Comparison of ENCODE assay signal across 11 mouse cellular contexts in the genomic region with DNA sequence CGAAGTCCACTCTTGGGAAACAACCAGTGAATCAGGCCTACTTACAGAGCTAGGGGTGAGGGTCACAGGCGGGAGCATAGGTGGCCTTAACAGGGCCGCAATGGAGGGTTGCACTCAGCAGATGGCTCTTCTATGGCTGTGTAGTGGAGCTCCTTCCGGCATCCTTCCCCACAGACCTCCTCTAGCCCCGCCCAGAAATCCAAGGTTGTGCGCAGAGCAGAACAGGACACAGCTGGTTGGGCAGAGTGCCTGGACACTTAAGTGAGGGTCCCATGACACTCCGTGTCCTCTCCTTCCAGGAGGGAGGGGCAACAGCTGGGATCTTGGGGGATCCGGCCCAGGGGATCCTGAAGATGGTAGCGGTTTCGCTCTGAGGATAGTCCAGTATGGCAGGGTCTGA. TPM values are rescaled to one million over a fixed set of nuclear protein-coding genes. Genes with fewer than 3 reads are reported as not detected.
DNase-seq lines count a peak whose midpoint lies in the region; ATAC-seq and TF ChIP-seq lines count a peak whose summit lies in the region.
"Had no signal": no experiment of that assay in that cellular context is flagged by ENCODE, and none has a peak within 500 bp of the region (broad histone marks: within the 10 kb centered on the region; RNA-seq: fewer than 3 reads in every experiment).

A gene (minus strand): TSS at position 164 of the 400 bp plus-strand sequence.

- no peak within 1 kb of the TSS for H3K27ac ChIP-seq in lung, embryonic 14.5 days (ENCODE audit: low read depth)
- H3K27ac ChIP-seq in forebrain, postnatal 0 days (ENCODE audit: low read depth, low read length), result no peak within 1 kb of the TSS
- H3K27ac ChIP-seq in stomach, embryonic 14.5 days (ENCODE audit: low read length), result no peak within 1 kb of the TSS
- no peak within 1 kb of the TSS for H3K27ac ChIP-seq in liver, postnatal 0 days (ENCODE audit: low read depth)
- H3K27ac ChIP-seq: limb, embryonic 13.5 days had no signal

- 68% methylated on average over 10 of the region's 10 CpGs for WGBS in lung, embryonic 14.5 days
- WGBS in forebrain, postnatal 0 days, result 87% methylated on average over 10 of the region's 10 CpGs
- WGBS in stomach, embryonic 14.5 days, result 77% methylated on average over 10 of the region's 10 CpGs
- WGBS in liver, postnatal 0 days (ENCODE audit: insufficient replicate concordance), result 78% methylated on average over 10 of the region's 10 CpGs

- no peaks in the 10 kb centered on the region for H3K4me1 ChIP-seq in lung, embryonic 14.5 days (ENCODE audit: insufficient read depth)
- no peaks in the 10 kb centered on the region for H3K4me1 ChIP-seq in forebrain, postnatal 0 days (ENCODE audit: insufficient read depth)
- H3K4me1 ChIP-seq in stomach, embryonic 14.5 days (ENCODE audit: control insufficient read depth, insufficient read depth, low read length), result no peaks in the 10 kb centered on the region
- no peaks in the 10 kb centered on the region for H3K4me1 ChIP-seq in liver, postnatal 0 days (ENCODE audit: insufficient read depth)
- H3K4me1 ChIP-seq: limb, embryonic 13.5 days had no signal

- peak; percentile 59 for ATAC-seq in lung, embryonic 14.5 days (ENCODE audit: insufficient read depth)
- ATAC-seq in forebrain, postnatal 0 days, result no peak
- peak; percentile 50; the same call in 1 of the 2 replicates for ATAC-seq in stomach, embryonic 14.5 days (ENCODE audit: insufficient number of reproducible peaks, insufficient read depth, low FRiP score, low read depth)
- no peak for ATAC-seq in erythroid progenitor cell, adult 5-6 weeks (replicated peaks; ENCODE audit: low FRiP score, poor library complexity, severe bottlenecking)
- no peak for ATAC-seq in liver, postnatal 0 days
- ATAC-seq: activated CD4-positive, CD25-positive, alpha-beta regulatory T cell, adult 4 months had no signal

- peak; percentile 53 for DNase-seq in lung, embryonic 14.5 days
- no peak for DNase-seq in lung, postnatal 25 days (ENCODE audit: low spot score)
- no peak for DNase-seq in forebrain, postnatal 0 days
- DNase-seq in layer of hippocampus, postnatal 10 days (ENCODE audit: low spot score in 2 of 2), result no peak
- no peak for DNase-seq in liver, postnatal 0 days
- DNase-seq: heart, adult 11 months; right cerebral cortex, postnatal 4 days had no signal

- TF ChIP-seq CTCF in lung, embryonic 14.5 days (IDR thresholded peaks at IDR 0.05; ENCODE audit: low read depth), result no peak
- TF ChIP-seq CTCF in forebrain, postnatal 0 days (IDR thresholded peaks at IDR 0.05; ENCODE audit: low read depth), result no peak
- TF ChIP-seq CTCF in liver, postnatal 0 days (IDR thresholded peaks at IDR 0.05; ENCODE audit: low read depth), result no peak

- H3K4me3 ChIP-seq in lung, embryonic 14.5 days (ENCODE audit: low read depth, low read length), result no peak within 1 kb of the TSS
- no peak within 1 kb of the TSS for H3K4me3 ChIP-seq in forebrain, postnatal 0 days (ENCODE audit: low read depth, low read length)
- H3K4me3 ChIP-seq in stomach, embryonic 14.5 days (ENCODE audit: low read depth, low read length), result no peak within 1 kb of the TSS
- no peak within 1 kb of the TSS for H3K4me3 ChIP-seq in liver, postnatal 0 days (ENCODE audit: low read depth, low read length)
- H3K4me3 ChIP-seq: limb, embryonic 13.5 days had no signal

- no peaks in the 10 kb centered on the region for H3K27me3 ChIP-seq in lung, embryonic 14.5 days (ENCODE audit: insufficient read depth, low read length)
- H3K27me3 ChIP-seq in forebrain, postnatal 0 days (ENCODE audit: insufficient read depth, low read length), result no peaks in the 10 kb centered on the region
- H3K27me3 ChIP-seq in stomach, embryonic 14.5 days (ENCODE audit: control insufficient read depth, insufficient read depth, low read length), result no peaks in the 10 kb centered on the region
- H3K27me3 ChIP-seq in liver, postnatal 0 days (ENCODE audit: insufficient read depth, low read length), result no peaks in the 10 kb centered on the region
- H3K27me3 ChIP-seq: limb, embryonic 13.5 days had no signal

- no peaks in the 10 kb centered on the region for H3K9me3 ChIP-seq in lung, embryonic 14.5 days (ENCODE audit: low read depth, low read length)
- H3K9me3 ChIP-seq in forebrain, postnatal 0 days (ENCODE audit: low read length), result no peaks in the 10 kb centered on the region
- H3K9me3 ChIP-seq in stomach, embryonic 14.5 days (ENCODE audit: control insufficient read depth, low read depth, low read length), result no peaks in the 10 kb centered on the region
- no peaks in the 10 kb centered on the region for H3K9me3 ChIP-seq in liver, postnatal 0 days (ENCODE audit: low read length)
- H3K9me3 ChIP-seq: limb, embryonic 13.5 days had no signal

- peak within 1 kb of the TSS; percentile 15; the same call in 1 of the 2 replicates for H3K4me2 ChIP-seq in lung, embryonic 14.5 days
- no peak within 1 kb of the TSS for H3K4me2 ChIP-seq in forebrain, postnatal 0 days (ENCODE audit: low read depth)
- no peak within 1 kb of the TSS for H3K4me2 ChIP-seq in stomach, embryonic 14.5 days (replicated peaks; ENCODE audit: low read depth, low read length)
- no peak within 1 kb of the TSS for H3K4me2 ChIP-seq in liver, postnatal 0 days (ENCODE audit: low read depth, low read length)
- H3K4me2 ChIP-seq: limb, embryonic 13.5 days had no signal

- H3K36me3 ChIP-seq in lung, embryonic 14.5 days (ENCODE audit: insufficient read depth), result no peaks in the 10 kb centered on the region
- no peaks in the 10 kb centered on the region for H3K36me3 ChIP-seq in forebrain, postnatal 0 days (ENCODE audit: insufficient read depth)
- H3K36me3 ChIP-seq in stomach, embryonic 14.5 days (ENCODE audit: control insufficient read depth, insufficient read depth, low read length), result no peaks in the 10 kb centered on the region
- no peaks in the 10 kb centered on the region for H3K36me3 ChIP-seq in liver, postnatal 0 days (replicated peaks; ENCODE audit: insufficient read depth, low read length)
- H3K36me3 ChIP-seq: limb, embryonic 13.5 days had no signal

- H3K9ac ChIP-seq in lung, embryonic 14.5 days, result no peak within 1 kb of the TSS
- H3K9ac ChIP-seq in forebrain, postnatal 0 days, result no peak within 1 kb of the TSS
- H3K9ac ChIP-seq in stomach, embryonic 14.5 days (replicated peaks; ENCODE audit: low read depth, low read length), result no peak within 1 kb of the TSS
- H3K9ac ChIP-seq in liver, postnatal 0 days (replicated peaks), result no peak within 1 kb of the TSS
- H3K9ac ChIP-seq: limb, embryonic 13.5 days had no signal

- no peak for TF ChIP-seq EP300 in liver, postnatal 0 days (IDR thresholded peaks at IDR 0.05; ENCODE audit: low read depth)

RNA-seq across cellular contexts. Expression of the gene that starts here (rescaled TPM):
- polyA plus RNA-seq in lung, embryonic 14.5 days (2014; fragmentation: Nextera tagmentation; extraction: Ambion mirVana), result 2.9 and 3.3 TPM in 2 replicates
- total RNA-seq in forebrain, postnatal 0 days (2014; rRNA removed), result 29.9 and 34.0 TPM in 2 replicates
- 24.2 and 26.1 TPM in 2 replicates for polyA plus RNA-seq in forebrain, postnatal 0 days (2015; fragmentation: Nextera tagmentation; extraction: Ambion mirVana)
- total RNA-seq in layer of hippocampus, postnatal 10 days (2021), result 10 to 100 TPM; 29.9 to 31.9 TPM
- 4.4 TPM in 2 replicates for polyA plus RNA-seq in stomach, embryonic 14.5 days (2014; fragmentation: Nextera tagmentation; extraction: Ambion mirVana)
- 1.3 and 2.2 TPM in 2 replicates for total RNA-seq in erythroid progenitor cell, adult 5-6 weeks (2015; ENCODE audit: low replicate concordance)
- 3.0 TPM in 1 of 2 replicates, not detected in the other for total RNA-seq in erythroid progenitor cell, adult 5-6 weeks (2017; ENCODE audit: low replicate concordance)
- 0.25 and 0.32 TPM in 2 replicates for polyA plus RNA-seq in liver, postnatal 0 days (2015; fragmentation: Nextera tagmentation; extraction: Ambion mirVana)

Comparison
In these comparisons a context has a peak if more than half of its experiments do, and no peak if none do; other contexts are left out.
1. ATAC-seq: peak in lung, embryonic 14.5 days (single experiment) and stomach, embryonic 14.5 days (single experiment); none in forebrain, postnatal 0 days (single experiment), erythroid progenitor cell, adult 5-6 weeks (single experiment) and liver, postnatal 0 days (single experiment).